Mouse (Mus musculus): ENCODE results near the gene Tsc22d3. TPM values are rescaled to one million over a fixed set of nuclear protein-coding genes. Genes with fewer than 3 reads are reported as not detected.
"Not testable (repeated sequence)": the region's sequence is repeated elsewhere in the genome, so short reads cannot be mapped to it uniquely, and the experiment has no call there.

Gene Tsc22d3
- polyA plus RNA-seq, 1 experiment from 2014 or later, result 137 TPM

DNA sequence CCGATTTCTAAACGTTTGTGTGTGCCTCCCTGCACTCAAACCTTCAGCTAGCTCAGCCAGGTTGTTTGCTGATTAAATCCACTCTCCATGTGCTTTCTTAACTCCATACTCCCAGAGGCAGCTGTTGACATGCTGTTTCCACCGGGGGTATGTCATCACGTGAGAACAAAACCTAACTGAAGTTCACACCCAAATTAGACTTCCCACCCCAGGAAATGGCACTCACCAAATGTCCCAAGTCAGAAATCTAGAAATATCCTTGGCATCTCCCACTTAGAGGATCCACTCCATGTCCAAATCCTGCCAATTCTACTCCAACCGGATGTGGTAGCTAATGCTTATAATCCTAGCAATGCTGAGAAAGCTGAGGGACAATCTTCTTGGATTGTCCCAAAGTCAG, 100.2 kb downstream of the Tsc22d3 start:
- no peak overlapping the region for H3K9ac ChIP-seq (replicated peaks; ENCODE audit: low read length)
- H3K4me1 ChIP-seq (ENCODE audit: control insufficient read depth, insufficient read depth, low read length), result no peaks in the 10 kb centered on the region
- H3K27ac ChIP-seq (replicated peaks; ENCODE audit: low read depth, low read length), result no peak overlapping the region
- DNase-seq (ENCODE audit: low spot score) (no peak), ATAC-seq (replicated peaks; ENCODE audit: insufficient number of reproducible peaks, low FRiP score, low TSS enrichment, low read depth) (no peak)
- H3K4me3 ChIP-seq (ENCODE audit: low read depth, low read length), result no peak overlapping the region
- WGBS, result 81% methylated on average over 5 of the region's 5 CpGs
- no peaks in the 10 kb centered on the region for H3K27me3 ChIP-seq (ENCODE audit: control insufficient read depth, insufficient read depth, low read length)
- no peak overlapping the region for H3K4me2 ChIP-seq (ENCODE audit: low read depth, low read length)
- no peaks in the 10 kb centered on the region for H3K9me3 ChIP-seq (replicated peaks; ENCODE audit: control insufficient read depth, low read length)
- H3K36me3 ChIP-seq (replicated peaks; ENCODE audit: control insufficient read depth, insufficient read depth, low read depth, low read length), result no peaks in the 10 kb centered on the region

DNA sequence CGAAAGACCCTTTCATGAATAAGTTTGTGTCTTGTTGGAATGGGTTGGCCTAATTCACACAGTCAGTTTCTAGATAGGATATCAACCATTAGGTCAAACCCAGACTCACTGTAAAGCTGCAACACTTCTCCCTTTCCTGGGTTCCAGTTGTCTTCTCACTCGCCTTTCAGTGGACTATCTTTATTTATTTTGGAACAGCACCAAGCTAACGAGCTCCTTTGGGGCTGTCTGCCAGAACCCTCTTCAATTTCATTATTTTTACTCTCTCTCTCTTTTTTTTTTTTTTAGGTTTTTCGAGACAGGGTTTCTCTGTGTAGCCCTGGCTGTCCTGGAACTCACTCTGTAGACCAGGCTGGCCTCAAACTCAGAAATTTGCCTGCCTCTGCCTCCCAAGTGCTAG, 102.0 kb downstream of the Tsc22d3 start:
- not testable (repeated sequence) for H3K4me1 ChIP-seq (ENCODE audit: control insufficient read depth, insufficient read depth, low read length); ATAC-seq (replicated peaks; ENCODE audit: insufficient number of reproducible peaks, low FRiP score, low TSS enrichment, low read depth); H3K4me2 ChIP-seq (ENCODE audit: low read depth, low read length); H3K36me3 ChIP-seq (replicated peaks; ENCODE audit: control insufficient read depth, insufficient read depth, low read depth, low read length); H3K4me3 ChIP-seq (ENCODE audit: low read depth, low read length); H3K9me3 ChIP-seq (replicated peaks; ENCODE audit: control insufficient read depth, low read length); H3K27me3 ChIP-seq (ENCODE audit: control insufficient read depth, insufficient read depth, low read length); H3K9ac ChIP-seq (replicated peaks; ENCODE audit: low read length); DNase-seq (ENCODE audit: low spot score); H3K27ac ChIP-seq (replicated peaks; ENCODE audit: low read depth, low read length)
- WGBS, result 75% methylated on average over 4 of the region's 4 CpGs

DNA sequence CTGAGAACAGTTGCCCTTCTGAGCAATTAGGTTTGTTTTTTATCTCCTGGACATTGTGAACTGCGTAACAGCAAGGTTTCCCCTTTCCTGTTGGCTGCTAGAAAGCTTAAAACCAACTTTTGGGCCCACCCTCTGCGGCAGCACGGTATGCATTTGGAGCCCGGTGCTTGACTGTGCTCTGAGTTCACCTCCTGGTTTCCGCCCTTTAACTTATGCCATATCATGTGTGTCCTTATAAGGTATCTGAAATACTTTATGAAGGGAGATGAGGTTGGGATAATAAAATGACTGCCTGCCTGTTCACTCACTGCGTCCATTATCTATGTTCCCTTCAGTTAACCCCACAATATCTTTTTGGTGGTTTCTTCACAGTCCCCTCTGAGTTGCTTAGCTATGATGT, 106.3 kb downstream of the Tsc22d3 start:
- WGBS, result 87% methylated on average over 6 of the region's 6 CpGs
- Histone ChIP-seq H3K9ac (replicated peaks; ENCODE audit: low read length) (no peak overlapping the region), H3K4me1 (ENCODE audit: control insufficient read depth, insufficient read depth, low read length) (no peaks in the 10 kb centered on the region), H3K36me3 (replicated peaks; ENCODE audit: control insufficient read depth, insufficient read depth, low read depth, low read length) (no peaks in the 10 kb centered on the region), H3K27me3 (ENCODE audit: control insufficient read depth, insufficient read depth, low read length) (no peaks in the 10 kb centered on the region), H3K4me3 (ENCODE audit: low read depth, low read length) (no peak overlapping the region), H3K4me2 (ENCODE audit: low read depth, low read length) (no peak overlapping the region), H3K9me3 (replicated peaks; ENCODE audit: control insufficient read depth, low read length) (no peaks in the 10 kb centered on the region), H3K27ac (replicated peaks; ENCODE audit: low read depth, low read length) (no peak overlapping the region)
- DNase-seq (ENCODE audit: low spot score) (no peak), ATAC-seq (replicated peaks; ENCODE audit: insufficient number of reproducible peaks, low FRiP score, low TSS enrichment, low read depth) (no peak)

DNA sequence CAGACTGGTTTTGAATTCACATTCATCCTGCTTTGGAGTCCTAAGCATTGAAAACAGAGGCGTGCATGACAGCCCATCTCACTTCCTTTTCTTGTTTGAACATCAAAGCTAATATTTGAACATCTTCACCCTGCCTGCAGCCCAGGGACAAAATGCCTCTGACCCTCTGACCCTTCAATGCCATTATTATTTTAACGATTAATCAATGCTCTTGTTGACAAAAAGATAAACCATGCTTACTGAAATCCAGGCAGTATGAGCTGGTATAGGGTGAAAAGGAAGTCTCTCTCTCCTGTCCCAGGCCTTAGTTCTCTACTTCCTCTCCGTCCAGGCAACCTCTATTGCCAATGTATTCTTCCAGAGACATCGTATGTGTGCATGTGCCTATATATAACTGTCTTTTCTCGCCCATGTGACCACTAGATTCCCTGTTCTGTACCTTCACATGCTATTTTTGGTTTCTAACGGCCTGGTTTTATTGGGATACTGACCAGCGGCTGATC, 106.9 kb downstream of the Tsc22d3 start:
- Histone ChIP-seq H3K36me3 (replicated peaks; ENCODE audit: control insufficient read depth, insufficient read depth, low read depth, low read length) (no peaks in the 10 kb centered on the region), H3K27ac (replicated peaks; ENCODE audit: low read depth, low read length) (no peak overlapping the region), H3K9ac (replicated peaks; ENCODE audit: low read length) (no peak overlapping the region), H3K27me3 (ENCODE audit: control insufficient read depth, insufficient read depth, low read length) (no peaks in the 10 kb centered on the region), H3K4me3 (ENCODE audit: low read depth, low read length) (no peak overlapping the region), H3K4me2 (ENCODE audit: low read depth, low read length) (no peak overlapping the region), H3K9me3 (replicated peaks; ENCODE audit: control insufficient read depth, low read length) (no peaks in the 10 kb centered on the region), H3K4me1 (ENCODE audit: control insufficient read depth, insufficient read depth, low read length) (no peaks in the 10 kb centered on the region)
- no peak for ATAC-seq (replicated peaks; ENCODE audit: insufficient number of reproducible peaks, low FRiP score, low TSS enrichment, low read depth)
- WGBS, result 65% methylated on average over 7 of the region's 7 CpGs
- DNase-seq (ENCODE audit: low spot score), result no peak

DNA sequence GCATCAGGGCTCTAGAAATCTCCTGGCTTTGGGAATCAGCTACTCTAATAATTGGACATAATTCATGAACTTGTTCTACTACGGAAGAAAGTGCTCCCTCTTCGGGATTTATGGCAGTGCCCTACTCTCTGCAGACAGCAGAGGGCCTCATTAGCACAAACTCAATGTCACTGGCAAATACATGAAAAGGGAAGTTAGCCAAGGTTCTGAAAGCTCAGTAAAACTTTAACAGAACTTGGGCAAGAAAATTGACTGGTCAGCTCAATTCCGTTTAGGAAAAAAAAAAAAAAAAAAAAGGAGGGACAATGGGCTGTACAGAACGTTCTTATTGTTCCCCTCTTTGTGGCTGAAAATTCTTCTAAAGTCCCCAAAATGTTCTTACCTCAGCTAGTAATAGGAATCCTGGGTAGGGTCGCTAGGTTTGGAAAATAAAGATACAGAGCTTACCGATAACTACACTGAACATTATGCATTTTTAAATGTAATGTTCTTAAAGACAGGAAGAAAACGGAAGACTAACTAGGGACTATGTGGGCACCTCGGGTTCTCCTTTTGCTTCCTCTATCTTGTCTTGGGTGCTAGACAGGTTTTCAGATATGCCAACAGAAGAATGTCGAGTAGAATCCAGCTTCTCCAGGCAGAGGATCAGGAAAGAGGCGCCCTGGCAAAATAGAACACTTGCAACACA, 108.4 kb downstream of the Tsc22d3 start:
- ATAC-seq (replicated peaks; ENCODE audit: insufficient number of reproducible peaks, low FRiP score, low TSS enrichment, low read depth) (no peak), DNase-seq (ENCODE audit: low spot score) (peak; percentile 60)
- Histone ChIP-seq H3K4me3 (ENCODE audit: low read depth, low read length) (no peak overlapping the region), H3K27ac (replicated peaks; ENCODE audit: low read depth, low read length) (no peak overlapping the region), H3K4me1 (ENCODE audit: control insufficient read depth, insufficient read depth, low read length) (no peaks in the 10 kb centered on the region), H3K9ac (replicated peaks; ENCODE audit: low read length) (no peak overlapping the region), H3K27me3 (ENCODE audit: control insufficient read depth, insufficient read depth, low read length) (no peaks in the 10 kb centered on the region), H3K9me3 (replicated peaks; ENCODE audit: control insufficient read depth, low read length) (no peaks in the 10 kb centered on the region), H3K4me2 (ENCODE audit: low read depth, low read length) (no peak overlapping the region), H3K36me3 (replicated peaks; ENCODE audit: control insufficient read depth, insufficient read depth, low read depth, low read length) (no peaks in the 10 kb centered on the region)
- 58% methylated on average over 10 of the region's 10 CpGs for WGBS

DNA sequence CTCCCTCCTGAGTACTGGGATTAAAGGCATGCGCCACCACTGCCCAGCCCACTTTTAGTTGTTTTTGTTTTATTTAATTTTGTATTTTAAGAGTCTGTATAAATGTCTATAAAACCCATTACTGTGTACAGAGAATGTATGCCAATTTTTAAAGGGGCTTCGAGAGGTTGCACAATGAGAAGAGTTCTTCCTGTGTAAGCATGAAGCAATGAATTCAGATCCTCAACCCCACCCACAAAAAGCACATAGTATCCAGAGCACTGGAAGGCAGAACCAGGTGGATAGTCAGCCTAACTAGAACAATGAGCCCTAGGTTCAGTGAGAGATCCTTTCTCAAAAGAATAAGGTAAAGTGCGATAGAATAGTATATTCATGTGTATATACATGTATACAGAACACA, 110.3 kb downstream of the Tsc22d3 start:
- Histone ChIP-seq H3K9me3 (replicated peaks; ENCODE audit: control insufficient read depth, low read length) (no peaks in the 10 kb centered on the region), H3K4me3 (ENCODE audit: low read depth, low read length) (no peak overlapping the region), H3K4me2 (ENCODE audit: low read depth, low read length) (no peak overlapping the region), H3K9ac (replicated peaks; ENCODE audit: low read length) (no peak overlapping the region), H3K36me3 (replicated peaks; ENCODE audit: control insufficient read depth, insufficient read depth, low read depth, low read length) (no peaks in the 10 kb centered on the region), H3K27ac (replicated peaks; ENCODE audit: low read depth, low read length) (no peak overlapping the region), H3K4me1 (ENCODE audit: control insufficient read depth, insufficient read depth, low read length) (no peaks in the 10 kb centered on the region), H3K27me3 (ENCODE audit: control insufficient read depth, insufficient read depth, low read length) (no peaks in the 10 kb centered on the region)
- DNase-seq (ENCODE audit: low spot score), result no peak
- WGBS, result 81% methylated on average over 3 of the region's 3 CpGs
- no peak for ATAC-seq (replicated peaks; ENCODE audit: insufficient number of reproducible peaks, low FRiP score, low TSS enrichment, low read depth)

Other genes starting within 250 kb of the Tsc22d3 start
- gene Prps1, start 144.0 kb downstream of the Tsc22d3 start, polyA plus RNA-seq (2014; fragmentation: Nextera tagmentation; extraction: Ambion mirVana), result 84.2 and 88.4 TPM in 2 replicates
- 3.0 and 3.1 TPM in 2 replicates for gene Mid2, start 63.9 kb upstream of the Tsc22d3 start, polyA plus RNA-seq (2014; fragmentation: Nextera tagmentation; extraction: Ambion mirVana)
- not detected in 2 replicates for gene Tex13b, start 212.8 kb upstream of the Tsc22d3 start, polyA plus RNA-seq (2014; fragmentation: Nextera tagmentation; extraction: Ambion mirVana)

All from embryonic facial prominence, embryonic 11.5 days (tissue).